9 mouse cellular contexts compared by ENCODE assay signal in the genomic region with DNA sequence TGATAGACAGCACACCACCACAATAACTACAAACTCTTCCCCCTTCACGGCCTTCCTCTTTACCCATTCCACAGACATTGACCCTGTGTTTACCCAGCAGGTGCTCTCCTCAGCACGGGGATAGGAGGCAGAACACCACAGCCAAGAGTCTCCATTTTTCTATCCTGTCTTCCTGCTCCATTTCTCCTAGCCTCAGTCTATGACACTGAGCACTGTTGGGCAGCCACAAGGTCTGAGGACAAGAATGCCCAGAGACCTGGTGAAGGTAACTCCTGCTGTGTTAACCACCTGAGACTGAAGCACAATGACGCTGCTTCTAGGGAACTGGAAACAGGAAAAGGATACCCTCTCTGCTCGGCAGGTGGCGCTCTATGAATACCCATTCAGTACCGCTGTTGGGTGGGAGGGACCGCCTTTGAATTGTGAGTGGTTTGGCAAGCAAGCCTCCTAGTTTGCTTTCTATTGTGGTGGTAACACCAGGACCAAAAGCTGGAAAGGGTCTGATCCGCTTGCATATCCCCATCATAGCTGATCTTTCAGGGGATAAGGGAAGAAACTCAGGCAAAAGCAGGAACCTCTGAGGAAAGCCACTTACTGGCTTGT. TPM values are rescaled to one million over a fixed set of nuclear protein-coding genes. Genes with fewer than 3 reads are reported as not detected.
DNase-seq lines count a peak whose midpoint lies in the region; ATAC-seq and TF ChIP-seq lines count a peak whose summit lies in the region.
"Had no signal": no experiment of that assay in that cellular context is flagged by ENCODE, and none has a peak within 500 bp of the region (broad histone marks: within the 10 kb centered on the region; RNA-seq: fewer than 3 reads in every experiment).

No protein-coding gene starts in this region.

- H3K9me3 ChIP-seq in MEL (replicated peaks; ENCODE audit: insufficient read depth, low read length): no peaks in the 10 kb centered on the region
- H3K9me3 ChIP-seq: limb, embryonic 13.5 days had no signal

- TF ChIP-seq RAD21 in MEL (IDR thresholded peaks at IDR 0.05; ENCODE audit: low read depth, low read length): peak; percentile 49

- no peaks in the 10 kb centered on the region for H3K4me1 ChIP-seq in MEL (ENCODE audit: control insufficient read depth in 1 of 2, insufficient read depth in 2 of 2, low read length in 2 of 2)
- H3K4me1 ChIP-seq: limb, embryonic 13.5 days had no signal

- intact Hi-C loops in heart, postnatal 10 days (cut with DNase I): loop anchor here (1.0 to 10.0 kb wide), 2 partner anchors 188 to 276 kb away; no protein-coding TSS in a partner anchor

- H3K79me2 ChIP-seq in MEL (ENCODE audit: control insufficient read depth, insufficient read depth, low read length, poor library complexity): no peaks in the 10 kb centered on the region

- no peak overlapping the region for H3K4me3 ChIP-seq in MEL (ENCODE audit: control insufficient read depth in 1 of 2, insufficient read depth in 1 of 2, low read depth in 2 of 2, low read length in 2 of 2)
- H3K4me3 ChIP-seq: limb, embryonic 13.5 days had no signal

- no peak overlapping the region for H3K9ac ChIP-seq in MEL (ENCODE audit: control insufficient read depth, low read depth, low read length, poor library complexity, severe bottlenecking)
- H3K9ac ChIP-seq: limb, embryonic 13.5 days had no signal

- H3K27me3 ChIP-seq in MEL (ENCODE audit: control insufficient read depth in 1 of 2, insufficient read depth in 2 of 2, low read length in 2 of 2): no peaks in the 10 kb centered on the region
- H3K27me3 ChIP-seq: limb, embryonic 13.5 days had no signal

- TF ChIP-seq POLR2A in MEL (IDR thresholded peaks at IDR 0.05; ENCODE audit: control insufficient read depth in 1 of 2, insufficient read depth in 1 of 2, low read depth in 1 of 2, low read length in 2 of 2, poor library complexity in 1 of 2): no peak

- no peak for TF ChIP-seq EP300 in MEL (IDR thresholded peaks at IDR 0.05; ENCODE audit: low read depth in 1 of 2, low read length in 2 of 2)

- peaks cover 0 to 7% of the 10 kb centered on the region in 2 experiments; a peak in 1 of 4 replicates for H3K36me3 ChIP-seq in MEL (ENCODE audit: control insufficient read depth in 1 of 2, insufficient read depth in 2 of 2, low read length in 2 of 2)

- peak; percentile 65 for DNase-seq in MEL (ENCODE audit: low read depth, low spot score)
- peak; percentile 86 for DNase-seq in brain, adult 2 months (ENCODE audit: low read depth, low spot score)
- DNase-seq in heart, postnatal 10 days: peak; percentile 79 to 89
- DNase-seq in layer of hippocampus, adult 9-11 months: peak; percentile 75
- DNase-seq in lung, postnatal 14 days: peak; percentile 87
- peak; percentile 76 to 85 for DNase-seq in right cerebral cortex, postnatal 10 days (ENCODE audit: low spot score in 2 of 2)
- DNase-seq in urinary bladder, postnatal 14 days (ENCODE audit: low spot score): peak; percentile 77

- H3K27ac ChIP-seq in MEL (ENCODE audit: control insufficient read depth, low read depth, low read length): no peak overlapping the region
- H3K27ac ChIP-seq: limb, embryonic 13.5 days had no signal

- ATAC-seq in erythroblast, adult 5-6 weeks (replicated peaks; ENCODE audit: low FRiP score, poor library complexity, severe bottlenecking): peak; percentile 87

- peak; percentile 43 to 65 (median 63) for TF ChIP-seq CTCF in MEL (IDR thresholded peaks at IDR 0.05 in 2 of 3, conservative IDR thresholded peaks at IDR 0.05 in 1 of 3; ENCODE audit: control insufficient read depth in 1 of 3, insufficient read depth in 1 of 3, low read depth in 2 of 3, low read length in 3 of 3, poor library complexity in 1 of 3, severe bottlenecking in 1 of 3)

TF ChIP-seq in MEL, 35 proteins besides CTCF, POLR2A, EP300 and RAD21:
- TF ChIP-seq TBP (IDR thresholded peaks at IDR 0.05; ENCODE audit: low read depth, low read length): no peak
- no peak for TF ChIP-seq ZC3H11A (IDR thresholded peaks at IDR 0.05; ENCODE audit: low read depth, low read length)
- no peak for TF ChIP-seq TAL1 (IDR thresholded peaks at IDR 0.05; ENCODE audit: low read length)
- TF ChIP-seq SMC3 (IDR thresholded peaks at IDR 0.05; ENCODE audit: low read depth, low read length): peak; percentile 33
TF ChIP-seq in MEL: peak in this region for 1.

RNA-seq across cellular contexts. Expression of gene Poglut1, which starts 13.4 kb away (rescaled TPM):
- total RNA-seq in MEL (2012; rRNA removed): 17.7 and 17.9 TPM in 2 replicates
- polyA plus RNA-seq in MEL (2012; ENCODE audit: insufficient read depth in 1 of 2, insufficient read length in 2 of 2, low read depth in 1 of 2, low replicate concordance in 2 of 2, missing spikeins in 1 of 2): 10 to 100 TPM in 1 of 2 experiments, not detected in 1; 28.6 TPM
- 7.3 and 8.5 TPM in 2 replicates for total RNA-seq in erythroblast, adult 5-6 weeks (2015; ENCODE audit: low replicate concordance)
- 3.2 and 3.6 TPM in 2 replicates for total RNA-seq in erythroblast, adult 5-6 weeks (2017; ENCODE audit: low replicate concordance)
- total RNA-seq in heart, postnatal 10 days (2021): 10 to 100 TPM; 14.0 to 15.5 TPM

RNA-seq across cellular contexts. Expression of gene Timmdc1, which starts 14.2 kb away (rescaled TPM):
- total RNA-seq in MEL (2012; rRNA removed): 36.4 and 38.0 TPM in 2 replicates
- 10 to 100 TPM in 1 of 2 experiments, not detected in 1; 40.4 TPM for polyA plus RNA-seq in MEL (2012; ENCODE audit: insufficient read depth in 1 of 2, insufficient read length in 2 of 2, low read depth in 1 of 2, low replicate concordance in 2 of 2, missing spikeins in 1 of 2)
- 1.5 and 3.6 TPM in 2 replicates for total RNA-seq in erythroblast, adult 5-6 weeks (2015; ENCODE audit: low replicate concordance)
- total RNA-seq in erythroblast, adult 5-6 weeks (2017; ENCODE audit: low replicate concordance): 3.8 and 12.4 TPM in 2 replicates
- total RNA-seq in heart, postnatal 10 days (2021): 10 to 100 TPM; 54.1 to 59.0 TPM

RNA-seq across cellular contexts. Expression of gene Tmem39a, which starts 21.9 kb away (rescaled TPM):
- total RNA-seq in MEL (2012; rRNA removed): 34.2 and 38.1 TPM in 2 replicates
- 100 to 1,000 TPM; 116 to 352 TPM for polyA plus RNA-seq in MEL (2012; ENCODE audit: insufficient read depth in 1 of 2, insufficient read length in 2 of 2, low read depth in 1 of 2, low replicate concordance in 2 of 2, missing spikeins in 1 of 2)
- total RNA-seq in erythroblast, adult 5-6 weeks (2015; ENCODE audit: low replicate concordance): 16.1 and 24.2 TPM in 2 replicates
- 15.8 and 26.2 TPM in 2 replicates for total RNA-seq in erythroblast, adult 5-6 weeks (2017; ENCODE audit: low replicate concordance)
- total RNA-seq in heart, postnatal 10 days (2021): 10 to 100 TPM; 24.2 to 30.8 TPM
